ENCODE assay signal across 16 mouse cellular contexts in the genomic region with DNA sequence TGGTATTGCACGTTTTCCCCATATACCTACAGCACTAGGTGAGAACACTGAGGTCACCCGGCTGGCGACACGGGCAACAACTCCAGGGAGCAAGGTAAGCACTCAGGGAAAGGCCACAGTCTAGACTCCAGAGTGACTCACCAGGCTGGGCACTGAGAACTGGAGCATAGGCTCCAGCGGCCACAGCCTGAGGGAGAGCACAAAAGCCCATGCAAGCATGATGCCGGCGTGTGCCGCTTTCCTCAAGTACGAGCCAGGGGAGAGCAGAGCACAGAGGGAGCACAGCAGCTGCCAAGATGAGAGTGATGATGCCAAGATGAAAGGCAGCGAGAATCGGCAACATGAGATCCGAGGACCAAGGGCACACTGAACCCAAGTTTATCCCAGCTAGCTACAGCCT. TPM values are rescaled to one million over a fixed set of nuclear protein-coding genes. Genes with fewer than 3 reads are reported as not detected.
DNase-seq lines count a peak whose midpoint lies in the region; TF ChIP-seq lines count a peak whose summit lies in the region.
"Had no signal": no experiment of that assay in that cellular context is flagged by ENCODE, and none has a peak within 500 bp of the region (broad histone marks: within the 10 kb centered on the region; RNA-seq: fewer than 3 reads in every experiment).

No protein-coding gene starts in this region.

- no peaks in the 10 kb centered on the region for H3K27me3 ChIP-seq in heart, embryonic 10.5 days (ENCODE audit: insufficient read depth, poor library complexity, severe bottlenecking)
- H3K27me3 ChIP-seq: embryonic facial prominence, embryonic 15.5 days; heart, embryonic 15.5 days; kidney, embryonic 15.5 days; liver, embryonic 15.5 days had no signal

- WGBS in heart, embryonic 10.5 days, result 88% methylated on average over 12 of the region's 12 CpGs

- intact Hi-C loops in heart, postnatal 14 days (cut with DNase I), result no loop called here

- DNase-seq in cerebellum, adult 9-10 months, result peak; percentile 47
- DNase-seq in cerebellum, adult 8-10 months, result no peak
- no peak for DNase-seq in heart, embryonic 10.5 days (ENCODE audit: low spot score)
- no peak for DNase-seq in heart, postnatal 14 days
- DNase-seq in MN1 (ENCODE audit: low spot score), result peak; percentile 32
- DNase-seq in brain, embryonic 14.5 days (ENCODE audit: low read depth), result peak; percentile 58
- no peak for DNase-seq in frontal cortex, postnatal 14 days (ENCODE audit: low spot score in 2 of 2)
- DNase-seq in layer of hippocampus, adult 9-11 months, result no peak
- DNase-seq: gastrocnemius, postnatal 14 days; lung, postnatal 4 days; thymus, adult 2 months had no signal

- H3K9me3 ChIP-seq in heart, embryonic 10.5 days, result no peaks in the 10 kb centered on the region
- H3K9me3 ChIP-seq: embryonic facial prominence, embryonic 15.5 days; G1E; heart, embryonic 15.5 days; kidney, embryonic 15.5 days; liver, embryonic 15.5 days had no signal

- peaks cover 15% of the 10 kb centered on the region for H3K4me1 ChIP-seq in heart, embryonic 10.5 days
- H3K4me1 ChIP-seq: liver, embryonic 15.5 days had no signal

- H3K36me3 ChIP-seq in heart, embryonic 10.5 days, result peaks cover 86% of the 10 kb centered on the region

- H3K27ac ChIP-seq in heart, embryonic 10.5 days, result peak overlapping the region; percentile 42; the same call in 1 of the 2 replicates
- H3K27ac ChIP-seq: embryonic facial prominence, embryonic 15.5 days; heart, embryonic 15.5 days; kidney, embryonic 15.5 days; liver, embryonic 15.5 days had no signal

- H3K4me3 ChIP-seq in heart, embryonic 10.5 days, result no peak overlapping the region
- H3K4me3 ChIP-seq: embryonic facial prominence, embryonic 15.5 days; heart, embryonic 15.5 days; kidney, embryonic 15.5 days; liver, embryonic 15.5 days had no signal

- TF ChIP-seq CTCF in brain, embryonic 14.5 days (IDR thresholded peaks at IDR 0.05; ENCODE audit: borderline replicate concordance, extremely low read depth, insufficient read depth, insufficient read length), result no peak

- TF ChIP-seq POLR2A in brain, embryonic 14.5 days (IDR thresholded peaks at IDR 0.05; ENCODE audit: borderline replicate concordance, extremely low read depth, insufficient read depth, insufficient read length, poor library complexity, severe bottlenecking), result no peak

RNA-seq across cellular contexts. Expression of a gene that starts 23.4 kb away (rescaled TPM):
- polyA plus RNA-seq in heart, embryonic 10.5 days (2016; fragmentation: Nextera tagmentation; extraction: Ambion mirVana), result 92.2 and 106 TPM in 2 replicates
- total RNA-seq in heart, postnatal 14 days (2021), result 10 to 100 TPM; 55.4 to 59.2 TPM
- 28.0 and 39.0 TPM in 2 replicates for polyA plus RNA-seq in brain, embryonic 14.5 days (2012; rRNA removed)

RNA-seq across cellular contexts. Expression of a gene that starts 23.6 kb away (rescaled TPM):
- polyA plus RNA-seq in heart, embryonic 10.5 days (2016; fragmentation: Nextera tagmentation; extraction: Ambion mirVana), result 21.2 and 23.2 TPM in 2 replicates
- total RNA-seq in heart, postnatal 14 days (2021), result 1 to 10 TPM; 9.6 to 10.0 TPM
- 47.4 and 59.4 TPM in 2 replicates for polyA plus RNA-seq in brain, embryonic 14.5 days (2012; rRNA removed)

RNA-seq across cellular contexts. Expression of a gene that starts 29.0 kb away (rescaled TPM):
- 99.0 and 123 TPM in 2 replicates for polyA plus RNA-seq in heart, embryonic 10.5 days (2016; fragmentation: Nextera tagmentation; extraction: Ambion mirVana)
- 10 to 100 TPM; 78.7 to 83.5 TPM for total RNA-seq in heart, postnatal 14 days (2021)
- 122 and 134 TPM in 2 replicates for polyA plus RNA-seq in brain, embryonic 14.5 days (2012; rRNA removed)

RNA-seq across cellular contexts. Expression of a gene that starts 35.5 kb away (rescaled TPM):
- polyA plus RNA-seq in heart, embryonic 10.5 days (2016; fragmentation: Nextera tagmentation; extraction: Ambion mirVana), result 21.1 and 29.0 TPM in 2 replicates
- 1 to 10 TPM; 9.1 to 9.6 TPM for total RNA-seq in heart, postnatal 14 days (2021)
- polyA plus RNA-seq in brain, embryonic 14.5 days (2012; rRNA removed), result 34.7 and 43.3 TPM in 2 replicates

Comparison
In these comparisons a context has a peak if more than half of its experiments do, and no peak if none do; other contexts are left out.
1. DNase-seq: peak in cerebellum, adult 9-10 months (single experiment), MN1 (single experiment) and brain, embryonic 14.5 days (single experiment); none in cerebellum, adult 8-10 months (single experiment), heart, embryonic 10.5 days (single experiment), heart, postnatal 14 days (0 of 2), frontal cortex, postnatal 14 days (0 of 2) and layer of hippocampus, adult 9-11 months (single experiment).